Mouse (Mus musculus) olfactory bulb, adult 2 months (tissue): Measurements from ENCODE around the gene Speg.

ENCODE experiments used
- CTCF ChIP-seq: fragments of 200-500 bp; IDR thresholded peaks from 2 replicates; pipeline ENCODE4 v1.5.1; 2012; ENCODE audit warnings: low read depth, mild to moderate bottlenecking, low read length, moderate library complexity; ENCODE audit not compliant: insufficient read depth
- POLR2A ChIP-seq: fragments of 200-500 bp; IDR thresholded peaks from 2 replicates; pipeline ENCODE4 v1.6.1; 2012; ENCODE audit warnings: mild to moderate bottlenecking, low read depth, low read length, moderate library complexity; ENCODE audit not compliant: insufficient read depth

DNA sequence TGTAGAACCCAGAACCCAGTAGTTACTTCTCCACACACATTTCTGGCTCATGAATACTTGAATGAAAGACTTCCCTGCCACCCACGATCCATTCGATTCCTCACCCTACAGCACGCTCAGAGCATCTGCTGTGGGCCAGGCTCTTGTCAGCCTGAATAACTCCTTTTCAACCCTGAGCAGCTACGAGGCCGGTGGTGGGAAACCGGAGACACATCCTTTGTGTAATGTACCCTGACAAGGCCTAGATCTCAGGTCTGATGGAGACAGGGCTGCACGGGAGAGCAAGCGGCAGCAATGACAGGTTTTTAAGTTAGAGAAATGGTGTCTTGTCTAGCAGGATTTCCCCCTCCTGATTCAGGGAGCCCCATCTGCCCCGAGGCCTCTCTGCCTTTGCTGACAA, 35.8 kb upstream of the Speg start:
- TF ChIP-seq POLR2A (no peak), CTCF (no peak)
